Mouse (Mus musculus): Measurements from ENCODE around the gene Wnt6.
A peak's percentile ranks its signal among the peaks of the same experiment; 100 is the strongest.

DNA sequence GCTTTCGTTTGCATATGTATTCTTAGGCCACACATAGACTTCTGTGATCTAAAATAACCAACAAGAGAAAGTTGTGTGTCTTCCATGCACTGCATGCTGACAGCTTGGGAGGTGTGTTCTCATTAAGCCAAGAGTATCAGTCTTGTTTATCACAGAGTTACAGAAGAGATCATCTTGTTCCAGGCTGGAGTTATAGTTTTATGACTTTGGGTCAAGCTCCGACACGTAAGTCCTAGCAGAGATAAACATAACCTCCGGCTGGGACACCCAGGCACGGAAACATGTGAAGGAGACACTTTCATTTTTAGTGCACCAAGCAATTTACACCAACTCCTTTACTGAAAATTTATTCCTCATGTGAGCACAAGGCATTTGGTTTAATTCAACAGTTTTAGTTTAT, 45.6 kb upstream of the Wnt6 start:
- peak; percentile 41; the same call in 1 of the 2 replicates for TF ChIP-seq EP300 (IDR thresholded peaks at IDR 0.05; ENCODE audit: low read depth)
- no peak for TF ChIP-seq CTCF (IDR thresholded peaks at IDR 0.05; ENCODE audit: low read depth)

Data from liver, postnatal 0 days (tissue).